Mouse (Mus musculus): Measurements from ENCODE around the gene Tesk1. TPM values are rescaled to one million over a fixed set of nuclear protein-coding genes. Genes with fewer than 3 reads are reported as not detected.
A peak's percentile ranks its signal among the peaks of the same experiment; 100 is the strongest.

The Tesk1 gene
- polyA plus RNA-seq, 1 experiment: 935 TPM

- TF ChIP-seq POLR2A (IDR thresholded peaks at IDR 0.05; ENCODE audit: control insufficient read depth, low read depth, low read length): peak; percentile 34; the same call in 1 of the 2 replicates
- TF ChIP-seq CTCF (IDR thresholded peaks at IDR 0.05; ENCODE audit: control insufficient read depth, insufficient read depth, insufficient replicate concordance, low read depth, low read length): no peak
- peak overlapping the region; percentile 85 for H3K4me3 ChIP-seq (ENCODE audit: control insufficient read depth, low read depth, low read length)
- peak overlapping the region; percentile 24 for H3K27ac ChIP-seq (ENCODE audit: control insufficient read depth, insufficient read depth, low read depth, low read length)
- peaks cover 16% of the 10 kb centered on the region for H3K4me1 ChIP-seq (ENCODE audit: control insufficient read depth, insufficient read depth, low read length)
- H3K36me3 ChIP-seq (ENCODE audit: control insufficient read depth, insufficient read depth, low read length): no peaks in the 10 kb centered on the region
- no peaks in the 10 kb centered on the region for H3K27me3 ChIP-seq (ENCODE audit: control insufficient read depth, insufficient read depth, low read length)
Measured at GRCm38 (mm10) chr4:43493186-43493845, 51.6 kb downstream of the Tesk1 start.

DNA sequence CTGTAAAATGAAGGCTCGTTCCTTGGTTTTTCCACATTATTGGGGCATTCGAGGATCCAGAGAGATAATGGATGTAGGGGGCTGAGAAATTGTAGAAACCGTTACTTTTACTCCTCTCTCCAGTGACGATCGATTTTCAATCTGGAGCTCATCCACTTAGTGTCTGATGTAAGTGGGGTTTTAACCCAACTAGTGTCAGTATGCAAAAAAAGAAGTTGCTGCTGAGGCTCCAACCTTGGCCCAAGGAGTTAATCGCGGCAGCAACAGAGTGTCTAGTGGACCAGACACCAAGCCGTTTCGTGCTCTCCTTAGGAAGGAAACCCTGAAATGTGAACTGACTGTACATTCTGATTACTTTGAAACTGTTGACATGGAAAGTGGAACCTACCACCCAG lies 52.1 kb downstream of the Tesk1 start:
- Histone ChIP-seq H3K27me3 (ENCODE audit: control insufficient read depth, insufficient read depth, low read length) (no peaks in the 10 kb centered on the region), H3K27ac (ENCODE audit: control insufficient read depth, insufficient read depth, low read depth, low read length) (peak overlapping the region; percentile 24), H3K4me3 (ENCODE audit: control insufficient read depth, low read depth, low read length) (peak overlapping the region; percentile 85), H3K4me1 (ENCODE audit: control insufficient read depth, insufficient read depth, low read length) (peaks cover 21% of the 10 kb centered on the region), H3K36me3 (ENCODE audit: control insufficient read depth, insufficient read depth, low read length) (no peaks in the 10 kb centered on the region; the same call in 1 of the 2 replicates)
- TF ChIP-seq CTCF (IDR thresholded peaks at IDR 0.05; ENCODE audit: control insufficient read depth, insufficient read depth, insufficient replicate concordance, low read depth, low read length) (no peak), POLR2A (IDR thresholded peaks at IDR 0.05; ENCODE audit: control insufficient read depth, low read depth, low read length) (no peak)

- no peak overlapping the region for H3K4me3 ChIP-seq (ENCODE audit: control insufficient read depth, low read depth, low read length)
- peaks cover 34% of the 10 kb centered on the region for H3K4me1 ChIP-seq (ENCODE audit: control insufficient read depth, insufficient read depth, low read length)
- H3K27me3 ChIP-seq (ENCODE audit: control insufficient read depth, insufficient read depth, low read length): no peaks in the 10 kb centered on the region
- no peak overlapping the region for H3K27ac ChIP-seq (ENCODE audit: control insufficient read depth, insufficient read depth, low read depth, low read length)
- H3K36me3 ChIP-seq (ENCODE audit: control insufficient read depth, insufficient read depth, low read length): no peaks in the 10 kb centered on the region; the same call in 1 of the 2 replicates
- TF ChIP-seq POLR2A (IDR thresholded peaks at IDR 0.05; ENCODE audit: control insufficient read depth, low read depth, low read length) (no peak), CTCF (IDR thresholded peaks at IDR 0.05; ENCODE audit: control insufficient read depth, insufficient read depth, insufficient replicate concordance, low read depth, low read length) (no peak)
Measured at GRCm38 (mm10) chr4:43496587-43496986, 54.8 kb downstream of the Tesk1 start.

GRCm38 (mm10) chr4:43497405-43497804 lies 55.7 kb downstream of the Tesk1 start:
- Histone ChIP-seq H3K36me3 (ENCODE audit: control insufficient read depth, insufficient read depth, low read length) (no peaks in the 10 kb centered on the region; the same call in 1 of the 2 replicates), H3K4me3 (ENCODE audit: control insufficient read depth, low read depth, low read length) (no peak overlapping the region), H3K27me3 (ENCODE audit: control insufficient read depth, insufficient read depth, low read length) (no peaks in the 10 kb centered on the region), H3K4me1 (ENCODE audit: control insufficient read depth, insufficient read depth, low read length) (peaks cover 37% of the 10 kb centered on the region), H3K27ac (ENCODE audit: control insufficient read depth, insufficient read depth, low read depth, low read length) (no peak overlapping the region)
- TF ChIP-seq POLR2A (IDR thresholded peaks at IDR 0.05; ENCODE audit: control insufficient read depth, low read depth, low read length): no peak
- no peak for TF ChIP-seq CTCF (IDR thresholded peaks at IDR 0.05; ENCODE audit: control insufficient read depth, insufficient read depth, insufficient replicate concordance, low read depth, low read length)

Other genes starting within 250 kb of the Tesk1 start
- gene Atp8b5, start 174.8 kb upstream of the Tesk1 start, polyA plus RNA-seq (2012; rRNA removed): 23.5 and 27.9 TPM in 2 replicates
- 24.1 and 30.0 TPM in 2 replicates for gene Rusc2, start 60.0 kb upstream of the Tesk1 start, polyA plus RNA-seq (2012; rRNA removed)
- 1.6 and 2.2 TPM in 2 replicates for gene Fam166b, start 12.8 kb upstream of the Tesk1 start, polyA plus RNA-seq (2012; rRNA removed)
- gene Cd72, start 12.7 kb downstream of the Tesk1 start, polyA plus RNA-seq (2012; rRNA removed): 0.34 and 0.63 TPM in 2 replicates
- gene Sit1, start 41.8 kb downstream of the Tesk1 start, polyA plus RNA-seq (2012; rRNA removed): not detected in 2 replicates
- 33.5 and 46.6 TPM in 2 replicates for gene Ccdc107, start 51.0 kb downstream of the Tesk1 start, polyA plus RNA-seq (2012; rRNA removed)
- 26.6 and 27.3 TPM in 2 replicates for gene Arhgef39, start 57.8 kb downstream of the Tesk1 start, polyA plus RNA-seq (2012; rRNA removed)
- 0.07 and 0.38 TPM in 2 replicates for gene Car9, start 65.0 kb downstream of the Tesk1 start, polyA plus RNA-seq (2012; rRNA removed)
- 6.0 and 22.9 TPM in 2 replicates for gene Tpm2, start 81.8 kb downstream of the Tesk1 start, polyA plus RNA-seq (2012; rRNA removed)
- gene Creb3, start 120.4 kb downstream of the Tesk1 start, polyA plus RNA-seq (2012; rRNA removed): 27.9 and 35.0 TPM in 2 replicates
- 44.9 and 51.8 TPM in 2 replicates for gene Tln1, start 120.8 kb downstream of the Tesk1 start, polyA plus RNA-seq (2012; rRNA removed)
- 36.8 and 37.6 TPM in 2 replicates for gene Rgp1, start 136.8 kb downstream of the Tesk1 start, polyA plus RNA-seq (2012; rRNA removed)
- gene Gba2, start 136.9 kb downstream of the Tesk1 start, polyA plus RNA-seq (2012; rRNA removed): 61.0 and 65.0 TPM in 2 replicates
- gene Msmp, start 142.6 kb downstream of the Tesk1 start, polyA plus RNA-seq (2012; rRNA removed): 0.83 and 1.1 TPM in 2 replicates
- gene Npr2, start 190.0 kb downstream of the Tesk1 start, polyA plus RNA-seq (2012; rRNA removed): 2.6 and 4.0 TPM in 2 replicates
- gene Spag8, start 211.7 kb downstream of the Tesk1 start, polyA plus RNA-seq (2012; rRNA removed): 112 and 124 TPM in 2 replicates
- 11.6 and 14.3 TPM in 2 replicates for gene Hint2, start 214.5 kb downstream of the Tesk1 start, polyA plus RNA-seq (2012; rRNA removed)
- gene Tmem8b, start 227.0 kb downstream of the Tesk1 start, polyA plus RNA-seq (2012; rRNA removed): 55.7 and 59.7 TPM in 2 replicates
- gene Fam221b, start 227.2 kb downstream of the Tesk1 start, polyA plus RNA-seq (2012; rRNA removed): 182 and 185 TPM in 2 replicates

Data from testis, adult 2 months (tissue).